Mouse (Mus musculus): ENCODE measurements around the gene 2200002J24Rik.

2200002J24Rik gene

GRCm38 (mm10) chr7:30698589-30698988, at the start of gene 2200002J24Rik:
Gene 2200002J24Rik, plus strand, starts transcription at chr7:30698926.
- in situ Hi-C loops (cut with MseI, MboI), result no loop called here

DNA sequence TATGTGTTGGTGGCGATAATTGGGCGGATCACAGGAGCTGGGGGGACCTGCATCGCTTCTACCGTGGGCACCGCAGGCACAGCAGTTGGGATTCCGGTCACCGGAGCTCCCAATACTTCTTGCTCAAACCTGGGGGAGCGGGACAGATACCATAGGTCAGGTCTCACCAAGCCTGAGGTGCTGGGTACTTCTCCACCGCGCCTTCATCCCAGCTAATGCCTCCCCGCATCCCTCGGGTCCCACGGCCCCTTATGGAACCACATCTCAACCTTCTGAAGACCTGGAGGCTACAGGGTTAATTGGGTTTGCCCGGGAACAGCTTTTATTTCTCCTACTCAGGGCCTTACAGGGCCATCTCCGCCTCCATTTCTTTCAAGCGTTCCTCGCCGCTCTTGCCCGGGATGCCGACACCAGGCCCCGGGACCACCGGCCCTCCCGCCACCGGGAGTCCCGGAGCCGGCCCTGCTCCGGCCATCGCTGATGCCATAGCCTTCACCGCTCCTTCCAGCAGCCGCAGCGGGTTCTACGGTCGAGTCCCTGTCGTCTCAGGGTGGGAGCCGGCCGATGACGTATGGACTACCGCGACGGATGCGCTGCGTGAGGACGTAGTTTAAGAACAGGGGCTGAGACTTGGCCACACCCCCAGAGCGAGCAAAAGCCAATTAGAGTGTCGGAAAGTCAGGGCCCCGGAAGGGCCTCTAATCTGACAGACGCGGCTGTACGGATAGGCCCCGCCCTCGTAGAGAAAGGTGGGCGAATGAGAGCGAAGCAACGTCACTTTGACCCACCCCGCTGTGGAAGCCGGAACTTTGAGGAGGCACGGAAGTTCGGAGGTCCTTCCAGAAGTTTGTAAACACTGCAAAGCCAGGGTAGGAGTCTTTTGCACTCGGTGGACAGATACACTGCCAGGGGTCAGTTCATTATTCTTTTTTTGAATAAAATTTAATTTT, 48.9 kb upstream of the 2200002J24Rik start, which contains the start of gene Rbm42:
Gene Rbm42, minus strand, starts transcription at position 727 of the 950 bp plus-strand sequence.
- in situ Hi-C loops (cut with MseI, MboI), result no loop called here

DNA sequence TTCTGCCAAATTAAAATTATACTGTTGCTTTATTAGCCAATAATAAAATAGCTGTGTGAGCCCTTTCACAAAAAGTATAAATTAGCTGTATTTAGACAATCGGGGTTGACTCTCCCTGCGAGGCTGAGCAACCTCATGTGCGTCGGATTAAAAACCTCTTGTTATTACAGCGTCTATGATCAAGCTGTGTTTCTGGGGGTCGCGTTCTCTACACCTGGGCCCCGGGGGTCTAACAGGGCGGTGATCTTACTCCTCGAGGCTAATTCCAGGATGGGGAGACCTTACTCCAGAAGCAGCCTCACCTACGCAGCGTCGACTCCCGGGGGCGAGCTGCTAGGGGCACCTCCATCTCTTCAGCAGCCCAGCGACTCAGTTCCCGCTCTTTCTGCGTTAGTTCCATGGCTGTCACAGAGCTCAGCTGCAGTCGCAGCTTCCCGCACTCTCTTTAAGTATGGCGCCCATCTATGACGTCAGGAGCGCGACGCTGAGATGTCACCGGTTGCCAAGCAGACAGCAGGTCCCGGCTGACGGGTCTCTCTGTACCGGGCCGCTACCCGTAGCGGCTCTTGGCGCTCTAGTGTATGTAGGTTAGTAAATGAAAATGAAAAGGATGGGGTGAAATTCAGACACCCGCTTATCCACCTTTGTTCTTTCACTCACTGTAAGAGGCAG, 34.1 kb upstream of the 2200002J24Rik start, which contains the start of gene Haus5:
Gene Haus5, minus strand, starts transcription at position 466 of the 672 bp plus-strand sequence.
- in situ Hi-C loops (cut with MseI, MboI), result no loop called here

- in situ Hi-C loops (cut with MseI, MboI), result no loop called here
These were observed 33.4 kb upstream of the 2200002J24Rik start for GRCm38 (mm10) chr7:30665321-30665720.

DNA sequence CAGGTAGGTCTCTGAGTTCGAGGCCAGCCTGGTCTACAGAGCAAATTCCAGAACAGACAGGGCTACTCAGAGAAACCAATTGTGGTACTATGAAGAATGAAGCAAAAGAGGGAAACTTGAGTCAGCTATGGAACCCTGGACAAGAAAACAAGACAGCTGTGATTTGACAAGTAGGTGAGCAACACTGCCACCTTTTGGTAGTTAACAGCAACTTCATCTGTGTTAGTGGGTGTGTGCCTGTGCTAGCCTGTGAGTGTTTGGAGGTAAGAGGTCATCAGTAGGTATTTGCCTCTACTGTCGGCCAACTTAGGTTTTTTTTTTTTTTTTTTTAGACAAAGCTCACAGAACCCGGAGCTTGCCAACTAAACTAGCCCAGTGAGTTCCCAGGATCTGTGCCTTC, 29.5 kb upstream of the 2200002J24Rik start:
- in situ Hi-C loops (cut with MseI, MboI), result no loop called here

DNA sequence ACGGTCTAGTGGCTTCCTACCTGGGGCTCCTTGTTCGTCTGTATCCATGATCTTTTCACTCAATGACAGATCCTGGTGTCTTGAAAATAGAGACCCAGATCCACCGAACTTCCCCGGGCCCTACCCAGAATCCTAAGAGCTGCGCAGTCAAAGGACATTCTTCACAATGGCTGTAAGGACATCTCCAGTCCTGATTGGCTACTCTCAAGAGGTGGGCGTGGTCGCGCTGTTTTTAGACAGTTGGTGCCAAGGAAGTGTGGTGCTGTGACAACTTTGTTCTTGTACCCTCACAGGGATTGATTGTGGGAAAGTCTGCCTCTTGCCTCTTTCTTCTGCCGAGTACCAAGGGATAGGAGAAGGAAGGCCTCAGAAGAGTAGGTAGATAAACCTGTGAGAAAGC, 27.2 kb upstream of the 2200002J24Rik start, which contains the start of gene Pmis2:
Gene Pmis2, minus strand, starts transcription at position 126 of the 400 bp plus-strand sequence.
- in situ Hi-C loops (cut with MseI, MboI), result no loop called here

GRCm38 (mm10) chr7:30678263-30678975, 20.3 kb upstream of the 2200002J24Rik start:
- in situ Hi-C loops (cut with MseI, MboI), result no loop called here

GRCm38 (mm10) chr7:30681897-30682296, 16.8 kb upstream of the 2200002J24Rik start:
- in situ Hi-C loops (cut with MseI, MboI), result no loop called here

- in situ Hi-C loops (cut with MseI, MboI), result no loop called here
These were observed 15.3 kb upstream of the 2200002J24Rik start for GRCm38 (mm10) chr7:30683425-30683824.

- in situ Hi-C loops (cut with MseI, MboI), result no loop called here
These were observed 10.4 kb upstream of the 2200002J24Rik start for GRCm38 (mm10) chr7:30688325-30688724.

GRCm38 (mm10) chr7:30698101-30698500, 625 bp upstream of the 2200002J24Rik start:
- in situ Hi-C loops (cut with MseI, MboI), result no loop called here

DNA sequence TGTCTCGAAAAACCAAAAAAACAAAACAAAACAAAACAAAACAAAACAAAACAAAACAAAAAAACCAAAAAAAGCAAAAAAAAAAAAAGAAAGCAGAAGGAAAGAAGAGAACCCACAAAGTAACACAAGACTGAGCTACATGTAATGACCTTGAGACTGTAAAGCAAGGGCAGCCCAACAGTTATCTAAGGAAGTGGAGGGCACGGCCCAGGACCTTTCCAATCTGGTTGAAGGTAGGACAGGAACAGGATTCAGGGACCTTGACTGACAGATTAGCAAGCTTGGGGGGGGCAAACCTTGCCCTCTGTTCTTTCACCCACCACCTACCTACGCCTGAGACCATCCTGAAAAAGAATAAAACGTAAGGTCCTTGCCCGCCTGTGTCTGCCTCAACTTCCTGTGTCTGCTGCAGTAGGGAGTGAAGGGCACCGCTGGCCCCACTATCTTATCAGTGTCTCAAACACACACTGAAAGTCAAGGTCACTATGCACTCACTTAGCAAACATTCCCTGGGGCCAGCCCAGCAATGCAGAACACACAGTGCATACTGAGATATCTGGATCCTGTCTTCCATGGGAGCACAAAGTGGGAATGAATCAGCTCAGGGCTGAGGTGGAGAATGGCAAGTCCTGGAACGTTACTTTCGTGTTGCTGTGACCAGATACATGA, 7.6 kb downstream of the 2200002J24Rik start:
- in situ Hi-C loops (cut with MseI, MboI), result no loop called here

GRCm38 (mm10) chr7:30707441-30707840, 8.7 kb downstream of the 2200002J24Rik start:
- in situ Hi-C loops (cut with MseI, MboI), result no loop called here

- in situ Hi-C loops (cut with MseI, MboI), result no loop called here
These were observed 13.2 kb downstream of the 2200002J24Rik start, which contains the start of gene Atp4a for GRCm38 (mm10) chr7:30711942-30712341. Gene Atp4a, plus strand, starts transcription at chr7:30712209.

- in situ Hi-C loops (cut with MseI, MboI), result no loop called here
These were observed 18.4 kb downstream of the 2200002J24Rik start for GRCm38 (mm10) chr7:30717006-30717715.

DNA sequence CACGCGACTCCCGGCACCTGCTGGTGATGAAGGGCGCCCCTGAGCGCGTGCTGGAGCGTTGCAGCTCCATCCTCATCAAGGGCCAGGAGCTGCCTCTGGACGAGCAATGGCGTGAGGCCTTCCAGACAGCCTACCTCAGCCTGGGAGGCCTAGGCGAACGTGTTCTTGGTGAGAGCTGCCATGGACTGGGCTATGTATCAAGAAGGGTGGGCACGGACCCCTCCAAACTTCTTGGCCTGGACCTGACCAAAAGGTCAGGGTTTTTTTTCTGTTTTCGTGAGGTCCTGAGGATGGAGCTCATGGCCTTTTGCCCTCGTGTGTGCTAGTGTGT, 19.0 kb downstream of the 2200002J24Rik start:
- in situ Hi-C loops (cut with MseI, MboI), result no loop called here

GRCm38 (mm10) chr7:30719669-30720068, 20.9 kb downstream of the 2200002J24Rik start:
- in situ Hi-C loops (cut with MseI, MboI), result no loop called here

- in situ Hi-C loops (cut with MseI, MboI), result no loop called here
These were observed 22.6 kb downstream of the 2200002J24Rik start for GRCm38 (mm10) chr7:30721286-30721685.

- in situ Hi-C loops (cut with MseI, MboI), result no loop called here
These were observed 24.7 kb downstream of the 2200002J24Rik start for GRCm38 (mm10) chr7:30723274-30723953.

- in situ Hi-C loops (cut with MseI, MboI), result no loop called here
These were observed 29.5 kb downstream of the 2200002J24Rik start for GRCm38 (mm10) chr7:30728214-30728613.

All from mouse trophoblast stem cell (cell line).